Mouse (Mus musculus): ENCODE results near the gene Crybg3.

Crybg3 gene

DNA sequence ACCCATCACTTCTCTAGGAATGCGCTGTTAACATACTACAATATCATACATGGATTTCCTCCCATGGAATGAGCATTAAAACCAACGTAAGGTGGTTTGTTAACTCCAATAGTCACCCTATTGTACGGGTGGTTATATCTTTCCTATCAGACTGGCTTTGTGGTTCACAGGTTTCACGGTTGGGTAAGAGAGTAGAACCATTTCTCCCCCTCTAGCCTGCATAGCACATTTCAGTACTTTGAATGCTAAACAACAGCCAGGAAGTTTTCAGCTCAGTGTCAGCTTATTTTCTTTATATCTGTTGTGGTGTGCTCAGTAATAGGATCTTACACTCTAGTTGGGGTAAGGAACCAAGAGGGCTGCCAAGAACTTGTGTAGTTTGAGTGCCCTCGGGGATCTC is 149.0 kb downstream of the Crybg3 start:
- DNase-seq (ENCODE audit: low spot score in 2 of 2), result no peak

DNA sequence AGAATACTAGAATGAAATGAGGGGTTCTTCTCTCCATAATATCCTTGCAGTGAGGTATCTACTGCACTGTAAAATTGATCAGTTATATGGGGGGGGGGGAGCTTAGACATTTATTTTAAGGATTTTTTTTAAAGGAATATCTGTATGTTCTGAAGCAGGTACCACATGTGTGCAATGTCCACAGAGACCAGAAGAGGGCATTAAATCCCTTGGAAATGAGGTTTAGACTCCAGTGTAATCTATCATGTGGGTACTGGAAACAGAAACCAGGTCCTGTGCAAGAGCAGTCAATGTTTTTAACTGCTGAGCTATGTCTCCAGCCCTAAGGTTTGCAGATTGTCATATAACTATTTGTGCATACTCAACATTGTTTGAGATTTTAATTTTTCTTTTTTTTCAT is 151.7 kb downstream of the Crybg3 start:
- no peak for DNase-seq (ENCODE audit: low spot score in 2 of 2)

DNA sequence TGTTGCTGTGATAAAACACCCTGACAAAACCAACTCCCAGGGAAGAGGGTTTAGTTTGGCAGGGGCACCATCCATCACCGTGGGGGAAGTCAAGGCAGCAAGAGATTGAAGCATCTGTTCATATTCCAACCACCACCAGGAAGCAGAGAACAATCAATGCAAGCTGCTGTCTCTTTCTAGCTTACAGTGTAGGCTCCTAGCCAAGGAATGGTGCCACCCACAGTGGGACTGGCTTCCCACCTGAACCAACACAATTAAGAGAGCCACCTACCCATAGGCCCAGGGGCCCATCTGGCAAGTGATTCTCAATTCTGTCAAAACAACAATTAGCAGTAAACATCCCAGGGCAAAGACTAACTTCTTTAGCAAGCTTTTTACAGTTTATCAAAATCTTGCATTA is 152.6 kb downstream of the Crybg3 start:
- DNase-seq (ENCODE audit: low spot score in 2 of 2), result no peak

DNA sequence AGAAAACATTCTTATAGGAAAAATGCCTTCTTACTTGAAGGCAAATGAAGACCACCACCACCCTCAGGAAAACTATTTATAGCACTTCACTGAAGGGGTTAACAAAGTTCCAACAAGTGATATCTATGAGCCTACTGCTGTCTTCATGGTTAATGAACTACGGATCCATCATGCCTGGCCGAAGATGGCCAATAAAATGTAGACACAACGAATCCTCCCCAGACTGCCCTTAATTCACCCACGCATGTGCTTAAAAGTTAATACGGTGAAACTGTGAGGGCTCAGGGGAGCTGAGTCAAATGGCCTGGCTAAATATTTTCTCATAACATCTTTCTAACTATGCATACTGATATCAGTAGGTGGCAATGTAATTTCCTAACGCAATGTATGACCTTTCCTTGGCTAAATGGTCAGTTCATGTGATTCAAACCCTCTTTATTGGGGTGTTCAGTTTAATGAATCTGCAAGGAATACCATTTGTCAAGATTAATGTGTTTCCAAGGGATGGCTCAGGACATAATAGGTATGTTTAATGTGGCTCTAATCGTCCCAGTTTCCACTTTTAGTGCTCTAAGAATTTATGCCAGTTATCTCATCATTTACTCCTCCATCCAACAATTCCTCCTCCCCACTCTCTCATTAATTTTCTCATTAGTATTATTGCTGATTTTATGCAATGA is 155.8 kb downstream of the Crybg3 start:
- DNase-seq (ENCODE audit: low spot score in 2 of 2), result no peak
